Mouse (Mus musculus): Measurements from ENCODE around the gene Triobp.
"Not testable (repeated sequence)": the region's sequence is repeated elsewhere in the genome, so short reads cannot be mapped to it uniquely, and the experiment has no call there.

The Triobp gene

GRCm38 (mm10) chr15:78998348-78998747 lies 50.8 kb downstream of the Triobp start:
- DNase-seq (ENCODE audit: extremely low read depth, insufficient read length, low spot score) = no peak

GRCm38 (mm10) chr15:78999586-78999985 lies 52.1 kb downstream of the Triobp start:
- no peak for DNase-seq (ENCODE audit: extremely low read depth, insufficient read length, low spot score)

- no peak for DNase-seq (ENCODE audit: extremely low read depth, insufficient read length, low spot score)
These were observed 52.9 kb downstream of the Triobp start for GRCm38 (mm10) chr15:79000357-79000791.

GRCm38 (mm10) chr15:79001559-79001958 lies 54.0 kb downstream of the Triobp start:
- no peak for DNase-seq (ENCODE audit: extremely low read depth, insufficient read length, low spot score)

GRCm38 (mm10) chr15:79002036-79002435 lies 54.5 kb downstream of the Triobp start:
- no peak for DNase-seq (ENCODE audit: extremely low read depth, insufficient read length, low spot score)

- DNase-seq (ENCODE audit: extremely low read depth, insufficient read length, low spot score) = no peak
These were observed 55.6 kb downstream of the Triobp start for GRCm38 (mm10) chr15:79003079-79003478.

GRCm38 (mm10) chr15:79005581-79005980 lies 58.1 kb downstream of the Triobp start:
- peak; percentile 73 for DNase-seq (ENCODE audit: extremely low read depth, insufficient read length, low spot score)

- no peak for DNase-seq (ENCODE audit: extremely low read depth, insufficient read length, low spot score)
These were observed 59.1 kb downstream of the Triobp start for GRCm38 (mm10) chr15:79006638-79007037.

GRCm38 (mm10) chr15:79007059-79007458 lies 59.5 kb downstream of the Triobp start:
- DNase-seq (ENCODE audit: extremely low read depth, insufficient read length, low spot score) = no peak

- DNase-seq (ENCODE audit: extremely low read depth, insufficient read length, low spot score) = not testable (repeated sequence)
These were observed 60.3 kb downstream of the Triobp start for GRCm38 (mm10) chr15:79007836-79008235.

GRCm38 (mm10) chr15:79009734-79010133 lies 62.2 kb downstream of the Triobp start:
- DNase-seq (ENCODE audit: extremely low read depth, insufficient read length, low spot score) = no peak

- DNase-seq (ENCODE audit: extremely low read depth, insufficient read length, low spot score) = no peak
These were observed 64.0 kb downstream of the Triobp start for GRCm38 (mm10) chr15:79011550-79011949.

GRCm38 (mm10) chr15:79013382-79013781 lies 65.9 kb downstream of the Triobp start:
- DNase-seq (ENCODE audit: extremely low read depth, insufficient read length, low spot score) = no peak

- no peak for DNase-seq (ENCODE audit: extremely low read depth, insufficient read length, low spot score)
These were observed 70.7 kb downstream of the Triobp start for GRCm38 (mm10) chr15:79018191-79018590.

GRCm38 (mm10) chr15:79018886-79019285 lies 71.4 kb downstream of the Triobp start:
- peak; percentile 36 for DNase-seq (ENCODE audit: extremely low read depth, insufficient read length, low spot score)

GRCm38 (mm10) chr15:79022671-79023230 lies 75.2 kb downstream of the Triobp start:
- DNase-seq (ENCODE audit: extremely low read depth, insufficient read length, low spot score) = no peak

- DNase-seq (ENCODE audit: extremely low read depth, insufficient read length, low spot score) = no peak
These were observed 75.8 kb downstream of the Triobp start for GRCm38 (mm10) chr15:79023366-79023765.

- no peak for DNase-seq (ENCODE audit: extremely low read depth, insufficient read length, low spot score)
These were observed 78.3 kb downstream of the Triobp start for GRCm38 (mm10) chr15:79025687-79026308.

GRCm38 (mm10) chr15:79026511-79027290 lies 79.2 kb downstream of the Triobp start:
- no peak for DNase-seq (ENCODE audit: extremely low read depth, insufficient read length, low spot score)

GRCm38 (mm10) chr15:79027291-79028205 lies 80.0 kb downstream of the Triobp start:
- DNase-seq (ENCODE audit: extremely low read depth, insufficient read length, low spot score) = peak; percentile 69

Measured in 3134 (cell line).